Mouse (Mus musculus) stomach, postnatal 0 days (tissue): ENCODE measurements around the gene Ndn. TPM values are rescaled to one million over a fixed set of nuclear protein-coding genes. Genes with fewer than 3 reads are reported as not detected.

ENCODE experiments used
- ATAC-seq: fragments of 200-750 bp; cut with Nextera tagmentation; 2 replicates; pipeline ENCODE4 v1.8.0; 2017; ENCODE audit not compliant: low FRiP score, low TSS enrichment
- DNase-seq: peaks from one replicate; pipeline ENCODE4 v3.0.0-alpha.2; 2016; ENCODE audit warnings: low spot score
- H3K27ac ChIP-seq: fragments of 300-500 bp; sonication (generic); replicated peaks from 2 replicates; pipeline ENCODE4 v1.5.1; 2014; ENCODE audit warnings: mild to moderate bottlenecking, control low read depth
- H3K27me3 ChIP-seq: fragments of 300-500 bp; sonication (generic); 2 replicates; pipeline ENCODE4 v1.6.1; 2014; ENCODE audit warnings: low read length; ENCODE audit not compliant: control insufficient read depth, insufficient read depth
- H3K36me3 ChIP-seq: fragments of 300-500 bp; sonication (generic); 2 replicates; pipeline ENCODE4 v1.6.1; 2014; ENCODE audit warnings: low read length, mixed read lengths; ENCODE audit not compliant: control insufficient read depth, insufficient read depth
- H3K4me1 ChIP-seq: fragments of 300-500 bp; sonication (generic); replicated peaks from 2 replicates; pipeline ENCODE4 v1.6.1; 2014; ENCODE audit warnings: antibody characterized with exemption; ENCODE audit not compliant: control insufficient read depth, insufficient read depth
- H3K4me2 ChIP-seq: fragments of 300-500 bp; sonication (generic); replicated peaks from 2 replicates; pipeline ENCODE4 v1.6.1; 2014; ENCODE audit warnings: low read depth, mild to moderate bottlenecking, control low read depth, moderate library complexity
- H3K4me3 ChIP-seq: fragments of 300-500 bp; sonication (generic); 2 replicates; pipeline ENCODE4 v1.5.1; 2014; ENCODE audit warnings: low read depth, low read length, control low read depth
- H3K9ac ChIP-seq: fragments of 300-500 bp; sonication (generic); 2 replicates; pipeline ENCODE4 v1.6.1; 2014; ENCODE audit warnings: mild to moderate bottlenecking, low read length, control low read depth, mixed read lengths
- H3K9me3 ChIP-seq: fragments of 300-500 bp; sonication (generic); 2 replicates; pipeline ENCODE4 v1.6.1; 2016; ENCODE audit warnings: low read length; ENCODE audit not compliant: control insufficient read depth
- CTCF ChIP-seq: IDR thresholded peaks from 2 replicates; pipeline ENCODE4 v1.5.1; 2016; ENCODE audit warnings: antibody characterized with exemption, low read depth, mild to moderate bottlenecking, moderate library complexity
- EP300 ChIP-seq: optimal IDR thresholded peaks from 2 replicates; pipeline ENCODE3; 2016; ENCODE audit warnings: antibody characterized with exemption
- WGBS: fragments of 180-500 bp; shearing (Covaris S2); extraction: QIAGEN DNeasy Blood & Tissue Kit; methylation state at CpG from one replicate; pipeline ENCODE4 v1.1.7; 2014; 5-methylcytosine and 5-hydroxymethylcytosine counted together
- polyA plus RNA-seq: library from polyadenylated mRNA; unstranded; fragments of >200 nt; fragmentation: Nextera tagmentation; extraction: Ambion mirVana; gene quantifications from 2 replicates; pipeline ENCODE4 v1.2.1, GENCODE M21; 2015

The Ndn gene
- polyA plus RNA-seq, 1 experiment from 2014 or later, result 34.7 TPM

DNA sequence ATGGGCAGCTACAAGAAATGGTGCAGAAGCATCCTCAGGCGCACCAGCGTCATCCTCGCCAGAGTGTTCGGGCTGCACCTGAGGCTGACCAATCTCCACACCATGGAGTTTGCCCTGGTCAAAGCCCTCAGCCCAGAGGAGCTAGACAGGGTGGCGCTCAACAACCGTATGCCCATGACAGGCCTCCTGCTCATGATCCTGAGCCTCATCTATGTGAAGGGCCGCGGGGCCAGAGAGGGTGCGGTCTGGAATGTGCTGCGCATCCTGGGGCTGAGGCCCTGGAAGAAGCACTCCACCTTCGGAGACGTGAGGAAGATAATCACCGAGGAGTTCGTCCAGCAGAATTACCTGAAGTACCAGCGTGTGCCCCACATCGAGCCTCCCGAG lies 2.4 kb downstream of the Ndn start:
- H3K27ac ChIP-seq, result no peak overlapping the region
- ATAC-seq, result 0 out of 2 replicates have a peak, but pooled peaks have one; percentile 6
- TF ChIP-seq CTCF (no peak), EP300 (no peak)
- no peaks in the 10 kb centered on the region for H3K4me1 ChIP-seq
- 29% methylated on average over 17 of the region's 17 CpGs for WGBS
- peak overlapping the region; percentile 55 for H3K4me2 ChIP-seq
- H3K9ac ChIP-seq, result peak overlapping the region; percentile 52
- H3K9me3 ChIP-seq, result no peaks in the 10 kb centered on the region
- H3K4me3 ChIP-seq, result peak overlapping the region; percentile 42
- no peak for DNase-seq
- H3K36me3 ChIP-seq, result no peaks in the 10 kb centered on the region
- no peaks in the 10 kb centered on the region for H3K27me3 ChIP-seq

DNA sequence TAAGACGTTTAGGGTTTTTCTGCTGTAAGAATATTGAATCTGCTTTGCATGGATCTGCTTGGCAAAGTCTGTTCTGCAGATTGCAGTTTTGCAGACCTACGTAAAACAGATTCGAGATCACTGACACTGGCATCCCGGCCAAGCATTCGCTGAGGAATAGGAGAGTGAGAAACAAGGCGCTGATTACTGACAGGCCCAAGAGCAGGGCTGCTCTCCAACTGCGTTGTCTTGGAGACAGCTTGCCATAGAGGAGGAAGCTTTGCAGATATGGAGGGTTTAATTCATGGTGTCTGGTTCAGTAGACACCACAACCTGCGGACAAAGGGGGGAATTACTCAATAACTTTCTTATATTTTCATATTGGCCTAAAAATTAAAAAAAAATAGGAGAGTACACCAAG lies 4.9 kb downstream of the Ndn start:
- Histone ChIP-seq H3K27me3 (no peaks in the 10 kb centered on the region), H3K9ac (no peak overlapping the region), H3K27ac (no peak overlapping the region), H3K36me3 (no peaks in the 10 kb centered on the region), H3K9me3 (no peaks in the 10 kb centered on the region), H3K4me1 (no peaks in the 10 kb centered on the region), H3K4me2 (no peak overlapping the region), H3K4me3 (no peak overlapping the region)
- no peak for ATAC-seq
- WGBS, result 48% methylated on average over 8 of the region's 8 CpGs
- no peak for DNase-seq
- no peak for TF ChIP-seq CTCF
- no peak for TF ChIP-seq EP300

DNA sequence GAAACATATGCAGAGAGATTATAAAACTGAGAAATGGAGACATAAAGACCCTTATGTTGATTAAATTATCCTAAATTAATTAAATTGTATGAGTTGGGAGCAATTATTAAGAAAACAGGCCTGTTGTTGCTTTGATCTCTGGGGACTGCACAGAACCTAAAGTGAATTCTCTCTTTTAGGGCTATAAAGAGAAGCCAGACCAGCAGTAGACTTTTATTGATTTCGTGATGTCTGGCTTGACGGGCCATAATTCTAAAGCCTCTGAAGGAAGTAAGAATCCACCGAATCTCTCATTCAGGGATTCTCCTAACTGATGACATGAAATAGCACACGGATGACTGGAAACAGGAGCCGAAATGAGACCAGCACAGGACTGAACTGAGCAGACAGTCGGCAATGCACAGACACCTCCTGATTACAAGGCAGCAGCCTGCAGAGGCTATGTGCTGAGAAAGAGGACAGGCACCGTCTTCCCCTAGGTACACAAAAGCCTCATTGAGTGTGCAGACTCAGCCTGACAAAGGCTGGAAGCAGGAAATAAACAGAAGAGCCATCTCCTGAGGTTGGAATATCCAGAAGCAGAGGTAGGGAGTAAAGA lies 18.8 kb downstream of the Ndn start:
- Histone ChIP-seq H3K4me1 (no peaks in the 10 kb centered on the region), H3K9ac (no peak overlapping the region), H3K27me3 (no peaks in the 10 kb centered on the region), H3K9me3 (no peaks in the 10 kb centered on the region), H3K4me2 (no peak overlapping the region), H3K36me3 (no peaks in the 10 kb centered on the region), H3K27ac (no peak overlapping the region), H3K4me3 (no peak overlapping the region)
- WGBS, result 52% methylated on average over 7 of the region's 7 CpGs
- no peak for TF ChIP-seq EP300
- no peak for TF ChIP-seq CTCF
- DNase-seq (no peak), ATAC-seq (no peak)

DNA sequence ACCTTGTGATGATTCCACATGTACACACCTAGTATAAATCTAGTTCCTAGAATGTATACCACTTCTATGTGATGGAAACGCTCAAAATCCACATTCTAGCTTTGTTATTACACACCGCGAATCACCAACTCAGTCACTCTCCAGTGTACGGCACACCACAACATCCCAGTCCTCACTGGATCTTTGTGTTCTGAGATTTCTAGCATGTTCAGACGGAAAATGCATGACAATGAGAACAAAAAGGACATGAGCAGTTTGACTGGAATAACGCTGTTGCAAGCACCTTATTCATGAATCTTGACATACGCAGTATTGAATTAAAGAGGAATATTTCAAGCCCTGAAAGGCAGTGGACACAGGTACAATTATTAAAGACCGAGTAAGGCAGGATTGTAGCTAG lies 20.4 kb downstream of the Ndn start:
- Histone ChIP-seq H3K36me3 (no peaks in the 10 kb centered on the region), H3K9ac (no peak overlapping the region), H3K9me3 (no peaks in the 10 kb centered on the region), H3K4me3 (no peak overlapping the region), H3K4me2 (no peak overlapping the region), H3K27me3 (no peaks in the 10 kb centered on the region), H3K27ac (no peak overlapping the region), H3K4me1 (no peaks in the 10 kb centered on the region)
- TF ChIP-seq EP300 (no peak), CTCF (no peak)
- no peak for DNase-seq
- WGBS, result 71% methylated on average over 8 of the region's 8 CpGs
- no peak for ATAC-seq

DNA sequence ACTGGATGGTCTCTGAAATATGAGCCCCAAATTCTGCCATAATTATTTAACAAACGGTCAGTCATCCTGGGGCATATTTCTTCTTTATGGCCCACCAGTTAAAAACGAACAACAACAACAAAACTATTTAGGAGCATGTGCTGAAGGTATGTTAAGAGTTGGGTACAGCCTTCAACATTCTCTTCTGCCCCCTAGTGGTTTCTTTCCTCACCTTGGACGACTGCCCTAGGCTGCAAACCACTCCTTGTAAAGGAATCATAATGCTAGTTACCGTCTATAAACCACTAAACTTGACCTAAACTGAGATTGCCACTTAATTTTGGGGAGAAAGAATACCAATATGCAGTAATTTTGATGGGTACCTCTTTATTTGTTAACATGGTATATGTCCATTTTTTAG lies 29.3 kb downstream of the Ndn start:
- TF ChIP-seq EP300 (no peak), CTCF (peak; percentile 70)
- H3K4me2 ChIP-seq, result no peak overlapping the region
- no peaks in the 10 kb centered on the region for H3K9me3 ChIP-seq
- H3K4me1 ChIP-seq, result no peaks in the 10 kb centered on the region
- ATAC-seq, result no peak
- H3K4me3 ChIP-seq, result no peak overlapping the region
- H3K36me3 ChIP-seq, result no peaks in the 10 kb centered on the region
- WGBS, result 27% methylated on average over 4 of the region's 4 CpGs
- H3K9ac ChIP-seq, result no peak overlapping the region
- H3K27ac ChIP-seq, result no peak overlapping the region
- no peaks in the 10 kb centered on the region for H3K27me3 ChIP-seq
- no peak for DNase-seq

DNA sequence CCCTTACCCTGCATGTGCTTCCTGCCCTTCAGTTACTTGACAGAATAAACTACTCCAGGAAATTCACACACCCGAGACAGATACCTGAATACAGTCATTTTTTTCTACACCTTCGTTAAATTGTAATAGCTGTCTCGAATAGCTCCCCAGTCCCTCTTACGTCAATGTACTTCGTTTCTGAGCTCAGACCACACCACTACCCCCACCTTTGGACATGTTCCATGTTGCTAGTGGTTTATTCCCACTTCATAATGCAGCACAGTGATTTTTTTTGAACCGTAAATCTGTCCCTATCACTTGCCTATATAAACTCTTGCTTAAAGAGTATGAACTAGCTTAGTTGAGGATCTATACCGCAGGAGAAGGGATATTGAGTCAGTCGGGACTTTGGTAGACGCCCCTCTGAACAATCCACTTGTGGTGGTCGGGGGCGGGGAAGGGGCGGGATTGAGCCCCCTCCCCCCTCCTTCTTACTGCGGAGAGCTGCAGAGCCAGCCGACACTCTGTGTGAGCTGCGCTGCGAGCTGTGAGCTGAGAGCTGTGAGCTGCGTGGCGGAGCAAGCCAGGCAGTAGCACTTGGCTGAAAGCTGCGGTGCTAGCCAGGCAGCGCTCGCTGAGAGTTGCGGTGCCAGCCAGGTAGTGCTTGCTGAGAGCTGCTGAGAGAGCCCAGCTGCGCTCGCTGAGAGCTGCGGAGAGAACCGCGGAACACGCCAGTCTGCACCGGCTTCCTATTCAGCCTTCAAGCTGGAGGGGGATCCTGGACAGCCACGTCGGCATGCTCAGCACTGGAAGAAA lies 30.3 kb downstream of the Ndn start, which contains the start of gene Magel2:
Gene Magel2, plus strand, starts transcription at position 501 of the 795 bp plus-strand sequence.
- peak within 1 kb of the TSS; percentile 35; the same call in 1 of the 2 replicates for H3K9ac ChIP-seq
- peak; percentile 22 for DNase-seq
- H3K4me1 ChIP-seq, result no peaks in the 10 kb centered on the region
- H3K36me3 ChIP-seq, result no peaks in the 10 kb centered on the region
- no peaks in the 10 kb centered on the region for H3K9me3 ChIP-seq
- peak within 1 kb of the TSS; percentile 35 for H3K4me3 ChIP-seq
- H3K27me3 ChIP-seq, result no peaks in the 10 kb centered on the region
- H3K4me2 ChIP-seq, result peak within 1 kb of the TSS; percentile 53
- TF ChIP-seq EP300 (no peak), CTCF (no peak)
- H3K27ac ChIP-seq, result no peak within 1 kb of the TSS
- WGBS, result 19% methylated on average over 31 of the region's 31 CpGs
- peak; percentile 72 for ATAC-seq
